Mouse (Mus musculus) G1E-ER4 (cell line): ENCODE measurements around the gene Shf. TPM values are rescaled to one million over a fixed set of nuclear protein-coding genes. Genes with fewer than 3 reads are reported as not detected.

ENCODE experiments used
- GATA1 ChIP-seq: IDR thresholded peaks from one replicate; pipeline ENCODE4 v1.8.0; 2012; ENCODE audit warnings: low read length, inconsistent platforms
- polyA plus RNA-seq: library from polyadenylated mRNA; stranded (reverse); fragments of >175 nt; gene quantifications from 2 replicates; pipeline ENCODE4 v1.2.3, GENCODE M21; 2012

The Shf gene
- polyA plus RNA-seq, 1 experiment, result 3.8 TPM

DNA sequence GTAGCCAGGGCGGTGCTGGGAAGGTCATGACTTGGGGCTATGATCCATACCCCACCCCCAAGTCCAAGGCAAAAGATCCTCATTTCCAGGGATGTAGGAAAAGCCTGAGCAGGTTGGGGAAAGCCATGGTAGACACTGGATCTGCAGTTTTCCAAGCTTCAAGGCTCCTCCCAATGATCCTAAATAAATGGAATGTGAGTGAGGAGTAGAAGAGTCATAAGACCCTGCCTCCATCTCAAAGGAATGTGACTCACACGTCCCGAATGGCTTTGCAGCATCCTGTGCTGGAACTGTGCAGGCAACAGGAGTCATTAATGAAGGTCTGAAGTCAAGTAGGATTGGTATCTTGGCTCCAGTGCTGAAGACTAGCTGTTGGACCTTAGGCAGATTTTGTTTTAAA lies 41.0 kb downstream of the Shf start:
- TF ChIP-seq GATA1, result no peak

DNA sequence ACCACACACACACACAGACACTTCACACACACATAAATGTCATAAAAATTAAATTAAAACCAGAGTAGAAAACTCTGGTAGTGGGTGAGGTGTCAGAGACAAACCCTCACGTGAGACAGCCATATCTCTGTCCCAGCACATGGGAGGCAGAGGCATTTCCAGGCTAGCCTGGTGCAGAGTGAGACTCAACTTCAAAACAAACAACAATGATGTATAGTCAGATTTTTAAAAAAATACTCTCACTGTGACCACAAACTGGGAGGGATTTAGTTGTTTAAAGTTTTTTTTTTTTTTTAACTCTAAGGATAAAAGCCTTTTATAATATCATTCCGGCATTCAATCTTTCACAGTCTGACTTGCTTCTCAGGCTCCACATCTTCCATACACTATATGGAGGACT lies 43.6 kb downstream of the Shf start:
- no peak for TF ChIP-seq GATA1

DNA sequence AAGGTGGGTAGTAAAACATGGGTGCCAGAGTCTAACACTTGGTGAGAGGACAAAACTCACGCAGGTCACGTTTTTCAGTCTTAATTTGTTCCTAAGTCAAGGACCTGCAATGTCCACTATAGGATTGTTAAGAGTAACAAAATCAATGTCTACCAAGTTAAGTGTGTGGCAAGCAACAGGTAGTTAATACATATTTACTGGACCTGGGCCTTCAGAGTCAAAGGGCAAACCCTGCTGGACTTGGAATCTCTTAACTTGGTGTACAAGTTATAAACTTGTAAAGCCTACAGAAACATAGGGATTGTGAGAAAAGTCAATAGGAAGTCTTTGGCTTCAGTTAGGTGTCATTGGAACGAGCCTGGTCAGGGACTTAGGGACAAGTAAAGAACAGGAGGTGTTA lies 44.4 kb downstream of the Shf start:
- TF ChIP-seq GATA1, result no peak

DNA sequence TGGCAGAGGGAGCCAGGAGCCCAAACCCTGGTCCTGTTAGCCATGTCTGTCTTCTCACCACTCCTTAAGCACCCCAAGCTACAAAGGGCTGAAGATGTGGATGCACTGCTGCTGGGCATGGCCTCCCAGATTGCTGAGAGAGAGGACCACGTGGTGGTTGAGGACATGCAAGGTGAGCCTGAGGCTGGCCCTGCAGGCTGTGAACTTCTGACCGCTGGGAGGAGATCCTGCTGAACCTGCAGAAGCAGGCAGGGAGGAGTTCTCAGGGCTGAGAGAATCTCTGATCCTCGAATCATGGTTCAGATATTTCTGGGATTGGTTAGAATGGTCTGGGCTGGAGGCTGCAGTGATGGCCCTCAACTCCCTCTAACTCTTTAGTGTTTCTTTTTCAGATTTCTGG lies 45.0 kb downstream of the Shf start:
- TF ChIP-seq GATA1, result no peak

DNA sequence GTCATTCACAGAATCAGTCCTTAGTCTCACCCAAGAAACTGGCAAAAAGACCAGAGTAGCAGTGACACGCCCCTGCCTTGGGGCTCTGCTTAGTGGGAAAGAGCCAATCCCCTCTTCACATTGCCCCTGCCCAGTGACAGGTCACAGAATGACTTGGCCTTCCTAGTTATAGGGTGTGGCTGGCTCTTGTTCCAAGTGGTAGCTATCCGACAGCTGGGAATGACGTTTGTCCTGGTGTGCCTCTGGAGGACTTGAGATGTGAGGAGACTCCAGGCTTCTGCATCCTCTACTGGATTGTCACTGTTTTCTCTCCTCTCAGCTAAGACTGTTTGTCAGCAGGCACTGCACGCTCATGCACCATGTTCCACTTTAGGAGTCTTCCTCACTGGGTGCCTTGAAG lies 51.6 kb downstream of the Shf start:
- TF ChIP-seq GATA1, result no peak

DNA sequence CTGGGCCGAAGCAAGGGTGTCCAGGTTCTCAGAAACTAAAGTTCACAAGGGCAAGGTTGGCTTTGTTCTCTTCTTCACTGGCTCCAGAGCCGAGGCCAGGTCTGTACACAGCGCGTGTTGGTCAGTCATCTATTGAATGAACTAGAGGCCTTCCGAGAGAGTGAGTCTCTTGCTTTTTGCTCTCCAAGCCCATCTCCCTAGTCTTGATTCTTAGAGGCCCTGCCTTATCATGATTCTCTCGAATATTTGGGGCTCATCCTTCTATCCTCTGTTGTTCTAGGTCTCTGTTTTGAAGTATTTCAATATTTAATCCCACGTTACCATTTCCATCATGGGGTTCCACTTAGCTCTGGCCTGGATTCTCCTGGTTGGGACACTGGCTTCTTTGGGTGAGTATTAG lies 53.6 kb downstream of the Shf start, which contains the start of gene Duox1:
TSS of gene Duox1 (plus strand) at position 301 of the 400 bp plus-strand sequence.
- no peak for TF ChIP-seq GATA1

DNA sequence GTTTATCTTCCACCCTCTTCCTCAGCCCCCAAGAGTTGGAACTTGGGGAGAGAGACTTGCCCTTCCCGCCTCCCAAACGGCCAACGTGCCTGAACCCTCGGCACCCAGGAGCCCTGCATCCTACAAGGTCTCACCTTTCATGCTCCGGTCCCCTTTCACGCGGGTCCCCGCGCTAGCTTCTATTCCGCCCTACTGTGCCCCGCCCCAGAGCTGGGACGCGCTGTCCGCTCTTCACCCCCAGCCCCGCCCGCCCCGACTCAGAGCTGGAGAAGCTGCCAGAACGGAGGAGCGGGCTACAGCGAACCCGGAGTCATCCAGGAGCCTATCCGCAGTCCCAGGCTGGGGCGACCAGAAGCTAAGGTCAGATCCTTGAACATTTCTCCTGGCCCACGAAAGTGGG lies 55.4 kb downstream of the Shf start, which contains the start of gene Duoxa1:
TSS of gene Duoxa1 (minus strand) at position 195 of the 400 bp plus-strand sequence.
- TF ChIP-seq GATA1, result no peak

DNA sequence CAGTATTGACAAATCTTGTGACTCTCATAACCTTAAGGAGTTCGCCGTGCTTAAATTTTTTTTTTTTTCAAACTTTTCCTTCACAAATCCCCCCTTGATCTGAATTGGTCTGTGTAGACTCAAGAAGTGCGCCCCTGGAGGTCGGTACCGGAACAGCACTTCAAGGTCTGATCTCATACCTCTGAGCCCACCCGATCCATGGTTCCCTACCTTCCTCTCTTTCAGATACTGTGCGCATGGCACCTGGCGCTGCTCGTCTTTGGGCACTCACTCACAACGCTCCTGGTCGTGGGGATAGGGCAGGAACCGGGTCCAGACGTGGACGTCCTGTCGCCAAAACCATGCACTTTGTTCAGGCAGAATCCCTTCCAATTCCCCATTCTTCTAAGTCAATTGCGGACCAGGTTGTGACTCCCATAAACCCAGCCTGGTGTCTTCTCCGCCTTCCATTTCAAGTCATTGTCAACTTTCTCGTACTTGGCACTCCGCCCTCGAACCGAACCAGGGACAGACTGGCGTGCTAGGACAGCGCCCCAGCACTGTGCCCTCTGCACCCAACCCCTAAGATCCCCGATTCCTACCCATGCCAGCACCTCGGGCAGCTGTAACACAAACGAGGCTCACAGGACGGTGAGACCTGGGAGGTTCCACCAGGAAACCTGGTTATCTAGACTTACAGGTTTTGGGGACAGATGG lies 56.1 kb downstream of the Shf start:
- TF ChIP-seq GATA1, result no peak

DNA sequence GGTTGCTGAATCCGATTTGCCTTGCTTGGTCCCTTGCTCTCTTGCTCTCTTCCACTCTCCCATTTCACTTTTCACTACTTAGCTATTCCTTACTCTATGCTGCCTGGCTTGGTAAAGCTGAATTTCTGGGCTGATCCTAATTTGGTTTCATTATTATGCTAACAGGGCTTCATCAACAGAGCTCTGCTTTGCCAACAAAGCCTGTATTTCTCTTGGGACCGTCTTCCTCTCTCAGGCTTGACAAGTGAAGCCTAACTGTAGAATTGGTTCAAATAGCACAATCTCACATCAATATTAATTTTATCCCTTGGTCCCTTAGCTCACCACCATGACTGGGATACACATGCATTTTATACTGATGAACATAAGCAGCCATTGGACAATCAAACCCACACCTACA lies 57.4 kb downstream of the Shf start:
- TF ChIP-seq GATA1, result no peak

DNA sequence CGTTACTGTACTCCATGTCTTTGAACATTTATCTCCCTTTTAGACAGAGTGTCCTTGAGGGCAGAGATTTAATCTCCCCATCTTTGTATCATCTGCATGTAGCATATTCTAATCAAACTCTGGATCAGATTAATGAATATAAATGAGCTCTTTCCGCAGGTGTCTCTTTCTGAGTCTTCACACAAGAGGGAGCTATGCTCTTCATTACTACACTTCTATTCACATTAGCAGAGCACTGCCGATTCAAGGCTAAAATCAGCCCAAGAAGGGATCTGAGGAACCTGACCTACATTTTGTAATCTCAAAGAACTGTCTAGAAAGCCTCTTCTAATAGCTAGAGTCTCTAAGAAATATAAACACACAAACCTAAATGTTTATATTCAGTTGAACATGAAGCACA lies 59.3 kb downstream of the Shf start:
- no peak for TF ChIP-seq GATA1

DNA sequence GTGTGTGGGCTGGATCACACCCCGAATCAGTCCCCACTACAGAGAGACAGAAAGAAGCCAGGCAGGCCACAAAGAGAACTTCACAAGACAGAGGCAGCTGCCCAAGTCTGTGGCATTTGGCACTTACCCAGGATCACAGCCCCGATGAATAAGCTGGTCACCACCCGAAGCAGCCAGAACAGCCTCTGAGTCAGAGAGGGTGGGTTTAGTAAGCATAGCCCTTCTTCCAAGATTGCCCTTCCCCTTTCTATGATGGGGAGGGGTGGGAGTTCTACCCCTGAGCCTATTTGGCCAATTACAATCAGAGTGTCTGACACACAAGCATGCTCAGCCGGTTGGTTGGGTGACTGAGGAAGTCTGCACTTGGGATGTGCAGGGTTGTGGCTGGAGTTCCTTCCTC lies 62.8 kb downstream of the Shf start:
- no peak for TF ChIP-seq GATA1

DNA sequence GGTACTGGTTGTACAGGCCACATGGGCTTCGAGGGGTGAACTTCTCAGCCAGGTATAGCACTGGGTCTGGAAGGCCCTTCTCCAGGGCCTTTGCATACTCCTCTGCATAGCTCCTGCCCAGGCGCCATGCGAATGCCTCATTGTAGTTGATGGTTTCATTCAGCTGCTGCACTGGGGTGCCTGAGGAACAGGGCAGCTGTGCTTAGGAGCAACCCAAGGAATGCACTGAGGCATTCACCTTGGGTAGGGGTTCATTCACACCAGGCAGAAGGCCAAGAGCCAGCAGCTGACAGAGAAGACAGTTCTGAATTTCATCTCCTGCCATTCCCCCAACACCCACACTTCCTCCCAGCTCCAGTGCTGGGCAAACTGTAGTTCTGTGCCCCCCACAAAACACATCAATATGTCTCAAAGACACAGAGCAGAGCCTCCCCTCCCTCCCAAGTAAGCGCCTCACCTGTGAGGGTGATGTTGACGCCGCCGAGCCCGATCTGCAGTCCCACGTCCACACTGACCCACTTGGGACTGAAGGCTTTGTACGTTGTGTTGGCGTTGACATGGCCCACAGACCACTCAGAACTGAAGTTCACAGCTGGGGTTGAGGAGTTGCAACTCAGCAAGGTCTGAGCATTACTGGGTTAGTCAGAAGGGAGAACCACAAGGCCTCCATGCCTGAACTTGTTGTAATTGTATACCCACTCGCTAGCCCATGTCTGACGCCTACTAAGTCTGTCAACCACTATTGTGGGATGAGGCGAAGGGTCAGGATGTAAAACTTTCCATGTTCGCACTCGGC lies 63.7 kb downstream of the Shf start:
- TF ChIP-seq GATA1, result no peak

DNA sequence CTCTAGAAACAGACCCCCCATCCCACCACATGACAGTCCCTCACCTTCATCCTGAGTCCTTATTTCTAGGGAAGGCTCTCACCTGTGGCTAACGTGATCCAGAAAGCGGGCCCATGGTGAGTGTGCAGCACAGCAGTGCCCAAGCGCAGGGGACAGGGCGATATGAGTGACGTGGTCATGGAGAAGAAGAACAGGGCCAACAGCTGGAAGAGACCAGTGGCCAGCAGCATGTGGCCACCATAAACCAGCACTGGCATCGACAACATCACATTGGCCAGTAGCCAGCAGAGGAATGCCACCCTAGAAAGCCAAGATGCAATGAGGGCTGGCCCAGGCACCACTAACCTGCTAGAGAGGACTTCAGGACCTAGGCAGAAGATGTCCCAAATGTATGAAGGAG lies 64.4 kb downstream of the Shf start:
- TF ChIP-seq GATA1, result no peak

DNA sequence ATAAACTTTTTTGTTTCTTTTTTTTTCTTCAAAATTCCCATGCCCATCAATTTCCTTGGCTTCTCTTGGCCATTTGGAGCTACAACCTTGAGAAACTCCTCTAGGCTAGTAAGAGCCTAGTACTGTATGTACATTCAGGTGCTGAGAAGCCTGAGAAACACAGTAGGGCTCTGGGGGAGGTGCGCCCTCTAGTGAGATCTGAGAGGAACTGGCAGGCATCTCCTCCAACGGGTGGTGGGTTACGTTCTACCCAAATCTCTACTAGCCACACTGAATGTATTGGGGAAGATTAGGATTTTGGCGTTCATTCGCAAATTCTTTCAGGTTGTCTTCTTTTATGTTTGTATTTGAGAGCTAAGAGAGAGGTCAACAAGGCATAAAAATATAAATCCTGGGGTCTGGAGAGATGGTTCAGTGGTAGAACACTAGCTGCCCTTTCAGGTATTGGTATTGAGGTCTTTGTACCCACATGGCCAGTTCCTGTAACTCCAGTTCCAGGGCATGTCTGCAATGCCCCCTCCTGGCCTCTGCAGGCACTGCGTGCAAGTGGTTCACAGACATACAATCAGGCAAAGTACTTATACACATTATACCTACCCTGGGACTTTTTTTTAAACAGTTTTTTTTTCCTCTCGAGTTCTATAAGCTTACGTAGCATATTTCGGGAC lies 66.3 kb downstream of the Shf start:
- no peak for TF ChIP-seq GATA1

DNA sequence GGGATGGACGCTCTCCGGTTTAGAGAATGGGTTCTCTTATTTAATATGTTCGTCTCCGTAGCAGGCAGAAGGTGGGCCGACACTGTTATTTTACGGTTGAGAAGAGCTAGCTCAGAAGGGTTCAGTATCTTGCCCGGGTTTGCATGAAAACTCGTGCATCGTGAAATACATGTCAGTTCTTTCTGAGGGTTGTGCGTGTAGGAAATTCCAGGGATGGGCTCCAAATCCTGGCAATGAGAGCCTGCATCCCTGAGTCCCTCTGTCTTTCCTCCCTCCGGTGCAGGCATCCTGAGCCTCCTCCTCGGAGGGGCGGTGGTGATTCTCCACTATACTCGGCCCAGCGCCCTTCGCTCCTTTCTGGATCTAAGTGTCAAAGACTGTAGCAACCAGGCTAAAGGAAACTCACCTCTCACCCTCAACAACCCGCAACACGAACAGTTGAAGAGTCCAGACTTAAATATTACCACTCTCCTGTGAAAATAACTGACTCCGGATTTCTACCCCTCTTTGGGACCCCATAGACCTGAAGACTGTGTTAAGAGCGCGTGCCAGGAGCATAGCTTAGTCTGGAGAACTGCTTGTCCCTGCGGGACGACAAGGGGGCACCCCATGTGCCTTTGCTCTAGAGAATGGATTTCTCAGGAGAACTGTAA lies 66.9 kb downstream of the Shf start:
- no peak for TF ChIP-seq GATA1

DNA sequence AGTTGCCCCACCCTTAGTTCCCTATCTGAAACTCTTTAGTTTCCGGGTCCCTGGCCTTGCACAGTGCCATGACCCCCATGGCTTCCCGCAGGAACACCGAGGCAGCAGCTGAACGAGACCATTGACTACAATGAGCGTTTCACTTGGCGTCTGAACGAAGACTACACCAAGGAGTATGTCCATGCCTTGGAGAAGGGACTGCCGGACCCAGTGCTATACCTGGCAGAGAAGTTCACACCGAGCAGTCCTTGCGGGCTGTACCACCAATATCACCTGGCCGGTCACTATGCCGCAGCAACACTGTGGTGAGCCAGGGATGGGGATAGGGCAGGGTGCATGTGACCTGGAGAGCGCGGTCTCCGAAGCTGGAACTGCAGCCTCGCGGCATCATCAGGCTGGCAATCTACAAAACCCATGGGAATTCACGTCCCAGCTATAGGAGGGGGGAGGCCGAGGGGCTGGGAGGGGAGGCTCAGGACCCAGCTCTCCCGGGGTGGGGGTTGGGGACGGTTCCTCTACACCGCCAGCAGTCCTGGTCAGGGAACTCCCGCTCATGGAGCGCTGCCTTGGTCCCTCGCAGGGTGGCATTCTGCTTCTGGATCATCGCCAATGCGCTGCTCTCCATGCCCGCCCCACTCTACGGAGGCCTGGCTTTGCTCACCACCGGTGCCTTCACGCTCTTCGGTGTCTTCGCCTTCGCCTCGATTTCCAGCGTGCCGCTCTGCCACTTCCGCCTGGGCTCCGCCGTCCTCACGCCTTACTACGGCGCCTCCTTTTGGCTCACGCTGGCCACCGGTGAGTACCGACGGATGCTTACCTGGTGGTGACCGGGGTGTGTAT lies 67.7 kb downstream of the Shf start:
- no peak for TF ChIP-seq GATA1
